Comparison of ENCODE assay signal across 28 mouse cellular contexts in the genomic region with DNA sequence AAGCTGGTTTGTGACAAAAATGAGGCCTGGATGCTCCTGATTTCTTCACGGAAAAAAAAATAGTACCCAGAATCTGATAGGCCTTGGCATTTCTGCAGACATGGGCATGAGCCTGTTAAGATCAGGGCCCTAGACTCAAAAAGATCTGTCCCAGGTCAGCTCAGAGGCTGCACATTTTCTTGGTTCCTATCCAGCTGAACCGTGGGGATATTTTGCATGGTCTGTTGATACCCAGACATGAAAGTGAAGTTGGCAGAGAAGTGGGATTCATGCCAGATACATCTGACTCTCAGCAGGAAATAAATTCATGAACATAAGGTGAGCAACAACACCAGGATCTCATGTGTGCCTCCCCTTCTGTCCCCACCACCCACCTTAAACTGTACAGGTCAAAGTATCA.
DNase-seq lines count a peak whose midpoint lies in the region; ATAC-seq and TF ChIP-seq lines count a peak whose summit lies in the region.
"Had no signal": no experiment of that assay in that cellular context is flagged by ENCODE, and none has a peak within 500 bp of the region (broad histone marks: within the 10 kb centered on the region; RNA-seq: fewer than 3 reads in every experiment).

No protein-coding gene starts in this region.

- no peak overlapping the region for H3K4me3 ChIP-seq in hindbrain, postnatal 0 days (ENCODE audit: low read length)
- no peak overlapping the region for H3K4me3 ChIP-seq in hindbrain, embryonic 16.5 days (ENCODE audit: low read length)
- H3K4me3 ChIP-seq: embryonic facial prominence, embryonic 10.5 days; embryonic facial prominence, embryonic 13.5 days; erythroblast, embryonic 14.5 days; forebrain, embryonic 12.5 days; forebrain, embryonic 15.5 days; heart, embryonic 13.5 days; hindbrain, embryonic 12.5 days; hindbrain, embryonic 15.5 days had no signal

- peak; percentile 42 to 52 for DNase-seq in cerebellum, postnatal 14 days
- no peak for DNase-seq in cerebellum, adult 9-11 months
- DNase-seq in hindbrain, postnatal 0 days (ENCODE audit: low spot score): peak; percentile 70
- peak; percentile 69 for DNase-seq in left cerebral cortex, postnatal 4 days
- no peak for DNase-seq in left cerebral cortex, postnatal 36 days (ENCODE audit: low spot score in 2 of 2)
- no peak for DNase-seq in gastrocnemius, postnatal 14 days
- DNase-seq: adrenal gland, postnatal 10 days; adrenal gland, postnatal 36 days; B cell, adult 2 months; cerebellum, adult 11 months; cerebellum, adult 2 months; cerebellum, postnatal 36 days; embryo, embryonic 11 days; gastrocnemius, postnatal 36 days; heart, postnatal 14 days had no signal

- TF ChIP-seq CTCF in hindbrain, postnatal 0 days (IDR thresholded peaks at IDR 0.05; ENCODE audit: low read depth): no peak

- intact Hi-C loops in left cerebral cortex, postnatal 4 days (cut with DNase I): no loop called here
- intact Hi-C loops in left cerebral cortex, postnatal 36 days (cut with DNase I): no loop called here
- intact Hi-C loops in gastrocnemius, postnatal 14 days (cut with DNase I; ENCODE audit: low total_unique reads): no loop called here

- H3K4me1 ChIP-seq in hindbrain, postnatal 0 days (ENCODE audit: insufficient read depth, low read length): peaks cover 6% of the 10 kb centered on the region; the same call in 1 of the 2 replicates
- peaks cover 3% of the 10 kb centered on the region; the same call in 1 of the 2 replicates for H3K4me1 ChIP-seq in hindbrain, embryonic 16.5 days (ENCODE audit: control insufficient read depth, insufficient read depth, low read depth, low read length)
- H3K4me1 ChIP-seq: forebrain, embryonic 12.5 days; forebrain, embryonic 15.5 days; heart, embryonic 13.5 days had no signal

- no peaks in the 10 kb centered on the region for H3K27me3 ChIP-seq in hindbrain, postnatal 0 days (ENCODE audit: insufficient read depth, low read length)
- H3K27me3 ChIP-seq in hindbrain, embryonic 16.5 days (replicated peaks; ENCODE audit: control insufficient read depth, insufficient read depth, low read length): no peaks in the 10 kb centered on the region
- H3K27me3 ChIP-seq: embryonic facial prominence, embryonic 13.5 days; forebrain, embryonic 12.5 days; forebrain, embryonic 15.5 days; heart, embryonic 13.5 days; hindbrain, embryonic 12.5 days; hindbrain, embryonic 15.5 days had no signal

- H3K9ac ChIP-seq in hindbrain, postnatal 0 days (replicated peaks; ENCODE audit: low read length): no peak overlapping the region
- H3K9ac ChIP-seq in hindbrain, embryonic 16.5 days (ENCODE audit: low read depth, low read length): no peak overlapping the region
- H3K9ac ChIP-seq: embryonic facial prominence, embryonic 13.5 days; forebrain, embryonic 12.5 days; forebrain, embryonic 15.5 days; heart, embryonic 13.5 days; hindbrain, embryonic 12.5 days; hindbrain, embryonic 15.5 days had no signal

- no peak for ATAC-seq in hindbrain, postnatal 0 days
- no peak for ATAC-seq in hindbrain, embryonic 16.5 days
- ATAC-seq: forebrain, embryonic 15.5 days; inflammation-experienced regulatory T-cells, adult 6 months; intestine, embryonic 16.5 days; Patski had no signal

- H3K27ac ChIP-seq in hindbrain, postnatal 0 days: no peak overlapping the region
- H3K27ac ChIP-seq in hindbrain, embryonic 16.5 days (ENCODE audit: low read depth, low read length): no peak overlapping the region
- H3K27ac ChIP-seq: embryonic facial prominence, embryonic 10.5 days; embryonic facial prominence, embryonic 13.5 days; forebrain, embryonic 12.5 days; forebrain, embryonic 15.5 days; heart, embryonic 13.5 days; hindbrain, embryonic 12.5 days; hindbrain, embryonic 15.5 days had no signal

- H3K36me3 ChIP-seq in hindbrain, postnatal 0 days (ENCODE audit: insufficient read depth, low read length): no peaks in the 10 kb centered on the region
- H3K36me3 ChIP-seq in hindbrain, embryonic 16.5 days (ENCODE audit: control insufficient read depth, insufficient read depth, low read length): no peaks in the 10 kb centered on the region
- H3K36me3 ChIP-seq: embryonic facial prominence, embryonic 10.5 days; embryonic facial prominence, embryonic 13.5 days; forebrain, embryonic 12.5 days; forebrain, embryonic 15.5 days; G1E; heart, embryonic 13.5 days; hindbrain, embryonic 12.5 days; hindbrain, embryonic 15.5 days had no signal

- H3K9me3 ChIP-seq in hindbrain, postnatal 0 days (ENCODE audit: low read length): no peaks in the 10 kb centered on the region
- H3K9me3 ChIP-seq in hindbrain, embryonic 16.5 days (ENCODE audit: control insufficient read depth, low read length): no peaks in the 10 kb centered on the region
- H3K9me3 ChIP-seq: embryonic facial prominence, embryonic 10.5 days; embryonic facial prominence, embryonic 13.5 days; forebrain, embryonic 12.5 days; forebrain, embryonic 15.5 days; G1E; heart, embryonic 13.5 days; hindbrain, embryonic 12.5 days; hindbrain, embryonic 15.5 days had no signal

- no peak overlapping the region for H3K4me2 ChIP-seq in hindbrain, postnatal 0 days (ENCODE audit: low read depth, low read length)
- H3K4me2 ChIP-seq in hindbrain, embryonic 16.5 days (ENCODE audit: low read length): no peak overlapping the region
- H3K4me2 ChIP-seq: embryonic facial prominence, embryonic 13.5 days; forebrain, embryonic 12.5 days; forebrain, embryonic 15.5 days; heart, embryonic 13.5 days; hindbrain, embryonic 12.5 days; hindbrain, embryonic 15.5 days had no signal

- WGBS in hindbrain, postnatal 0 days: 49% methylated on average over 2 of the region's 2 CpGs
- WGBS in hindbrain, embryonic 16.5 days: 70% methylated on average over 2 of the region's 2 CpGs

Comparison
In these comparisons a context has a peak if more than half of its experiments do, and no peak if none do; other contexts are left out.
1. DNase-seq: peak in cerebellum, postnatal 14 days (2 of 2), hindbrain, postnatal 0 days (single experiment) and left cerebral cortex, postnatal 4 days (single experiment); none in cerebellum, adult 9-11 months (single experiment), left cerebral cortex, postnatal 36 days (0 of 2) and gastrocnemius, postnatal 14 days (single experiment).